Mouse (Mus musculus) liver, embryonic 13.5 days (tissue): ENCODE data around the gene Cfi. TPM values are rescaled to one million over a fixed set of nuclear protein-coding genes. Genes with fewer than 3 reads are reported as not detected.

ENCODE experiments used
- polyA plus RNA-seq: library from polyadenylated mRNA; unstranded; fragments of >200 nt; fragmentation: Nextera tagmentation; extraction: Ambion mirVana; gene quantifications from 2 replicates; pipeline ENCODE4 v1.2.1, GENCODE M21; 2015

Gene Cfi
- polyA plus RNA-seq, 1 experiment from 2014 or later = 112 TPM

Other genes starting within 250 kb of the Cfi start
- 0.45 and 0.53 TPM in 2 replicates for gene Egf, start 80.6 kb upstream of the Cfi start, polyA plus RNA-seq
- gene Lrit3, start 31.9 kb upstream of the Cfi start, polyA plus RNA-seq = not detected in 2 replicates
- gene Rrh, start 13.3 kb upstream of the Cfi start, polyA plus RNA-seq = 0.03 and 0.12 TPM in 2 replicates
- gene Gar1, start 4.5 kb upstream of the Cfi start, polyA plus RNA-seq = 64.9 and 69.0 TPM in 2 replicates
- 88.8 and 96.7 TPM in 2 replicates for gene Pla2g12a, start 42.7 kb downstream of the Cfi start, polyA plus RNA-seq
- 38.4 and 43.5 TPM in 2 replicates for gene Casp6, start 65.5 kb downstream of the Cfi start, polyA plus RNA-seq
- gene Mcub, start 134.3 kb downstream of the Cfi start, polyA plus RNA-seq = 10.0 and 10.9 TPM in 2 replicates
- gene Sec24b, start 225.7 kb downstream of the Cfi start, polyA plus RNA-seq = 7.6 and 10.4 TPM in 2 replicates